Mouse (Mus musculus): ENCODE measurements around the gene Fndc7. TPM values are rescaled to one million over a fixed set of nuclear protein-coding genes. Genes with fewer than 3 reads are reported as not detected.
"Not testable (repeated sequence)": the region's sequence is repeated elsewhere in the genome, so short reads cannot be mapped to it uniquely, and the experiment has no call there.

Gene Fndc7
- polyA plus RNA-seq, 1 experiment from 2014 or later: 0.10 TPM

DNA sequence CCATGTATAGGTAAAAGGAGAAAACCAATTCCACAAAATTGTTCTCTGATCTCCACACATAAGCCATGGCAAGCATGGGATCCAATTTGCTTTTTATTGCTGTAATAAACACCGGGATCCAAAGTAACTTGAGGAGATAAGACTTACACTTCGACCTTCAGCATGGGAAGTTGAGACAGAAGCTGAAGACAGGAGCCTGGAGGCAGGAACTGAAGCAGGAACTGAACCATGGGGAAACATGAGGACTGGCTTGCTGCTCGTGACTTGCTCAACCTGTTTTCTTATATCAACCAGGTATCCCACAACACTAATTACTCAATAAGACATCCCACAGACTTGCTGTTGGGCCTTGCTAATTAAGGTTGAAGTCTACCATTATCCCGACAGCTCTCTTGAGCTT, 3.1 kb upstream of the Fndc7 start:
- in situ Hi-C loops (cut with MboI; ENCODE audit: low pct_unique_long_range_greater_than_20kb): no loop called here
- H3K27me3 ChIP-seq: no peaks in the 10 kb centered on the region
- CTCF ChIA-PET: interaction anchor here (1.3 to 2.2 kb wide), 2 partner anchors 10 kb away, joined by 3 to 7 read pairs; no protein-coding TSS in a partner anchor
- DNase-seq (ENCODE audit: low read depth, low spot score) (no peak), ATAC-seq (no peak)
- TF ChIP-seq CTCF (IDR thresholded peaks at IDR 0.05): no peak
- POLR2A ChIA-PET: no interaction called here

DNA sequence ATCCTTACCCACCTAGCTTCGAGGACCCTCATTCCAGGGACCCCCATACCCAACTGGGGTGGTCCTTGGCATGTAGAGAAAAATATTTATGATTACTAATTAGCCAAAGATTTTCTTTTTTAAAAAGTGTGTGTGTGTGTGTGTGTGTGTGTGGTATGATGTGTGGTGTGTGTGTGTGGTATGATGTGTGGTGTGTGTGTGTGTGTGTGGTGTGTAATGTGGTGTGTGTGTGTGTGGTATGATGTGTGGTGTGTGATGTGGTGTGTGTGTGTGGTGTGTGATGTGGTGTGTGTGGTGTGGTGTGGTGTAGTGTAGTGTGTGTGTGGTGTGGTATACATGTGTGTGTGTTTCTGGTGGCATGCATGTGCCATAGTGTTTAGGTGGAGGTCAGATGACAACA, 2.3 kb upstream of the Fndc7 start:
- H3K27me3 ChIP-seq: no peaks in the 10 kb centered on the region
- POLR2A ChIA-PET: no interaction called here
- DNase-seq (ENCODE audit: low read depth, low spot score): no peak
- TF ChIP-seq CTCF (IDR thresholded peaks at IDR 0.05): no peak
- in situ Hi-C loops (cut with MboI; ENCODE audit: low pct_unique_long_range_greater_than_20kb): no loop called here
- CTCF ChIA-PET: no interaction called here
- no peak for ATAC-seq

- CTCF ChIA-PET: interaction anchor here (2.1 kb wide), 1 partner anchor 28 kb away, joined by 5 read pairs; no protein-coding TSS in a partner anchor
- TF ChIP-seq CTCF (IDR thresholded peaks at IDR 0.05): no peak
- POLR2A ChIA-PET: no interaction called here
- in situ Hi-C loops (cut with MboI; ENCODE audit: low pct_unique_long_range_greater_than_20kb): no loop called here
- ATAC-seq: no peak
- H3K27me3 ChIP-seq: no peaks in the 10 kb centered on the region
- DNase-seq (ENCODE audit: low read depth, low spot score): no peak
Observed at GRCm38 (mm10) chr3:108887618-108887975, 2.2 kb downstream of the Fndc7 start.

- ATAC-seq: no peak
- no peaks in the 10 kb centered on the region for H3K27me3 ChIP-seq
- TF ChIP-seq CTCF (IDR thresholded peaks at IDR 0.05): no peak
- in situ Hi-C loops (cut with MboI; ENCODE audit: low pct_unique_long_range_greater_than_20kb): no loop called here
- DNase-seq (ENCODE audit: low read depth, low spot score): no peak
- POLR2A ChIA-PET: interaction anchor here (1.3 kb wide), 1 partner anchor 19 kb away, joined by 3 read pairs; no protein-coding TSS in a partner anchor
- CTCF ChIA-PET: interaction anchor here (1.5 to 2.1 kb wide), 2 partner anchors 13 to 28 kb away, joined by 4 to 5 read pairs; no protein-coding TSS in a partner anchor
Observed at GRCm38 (mm10) chr3:108886934-108887617, 2.7 kb downstream of the Fndc7 start.

DNA sequence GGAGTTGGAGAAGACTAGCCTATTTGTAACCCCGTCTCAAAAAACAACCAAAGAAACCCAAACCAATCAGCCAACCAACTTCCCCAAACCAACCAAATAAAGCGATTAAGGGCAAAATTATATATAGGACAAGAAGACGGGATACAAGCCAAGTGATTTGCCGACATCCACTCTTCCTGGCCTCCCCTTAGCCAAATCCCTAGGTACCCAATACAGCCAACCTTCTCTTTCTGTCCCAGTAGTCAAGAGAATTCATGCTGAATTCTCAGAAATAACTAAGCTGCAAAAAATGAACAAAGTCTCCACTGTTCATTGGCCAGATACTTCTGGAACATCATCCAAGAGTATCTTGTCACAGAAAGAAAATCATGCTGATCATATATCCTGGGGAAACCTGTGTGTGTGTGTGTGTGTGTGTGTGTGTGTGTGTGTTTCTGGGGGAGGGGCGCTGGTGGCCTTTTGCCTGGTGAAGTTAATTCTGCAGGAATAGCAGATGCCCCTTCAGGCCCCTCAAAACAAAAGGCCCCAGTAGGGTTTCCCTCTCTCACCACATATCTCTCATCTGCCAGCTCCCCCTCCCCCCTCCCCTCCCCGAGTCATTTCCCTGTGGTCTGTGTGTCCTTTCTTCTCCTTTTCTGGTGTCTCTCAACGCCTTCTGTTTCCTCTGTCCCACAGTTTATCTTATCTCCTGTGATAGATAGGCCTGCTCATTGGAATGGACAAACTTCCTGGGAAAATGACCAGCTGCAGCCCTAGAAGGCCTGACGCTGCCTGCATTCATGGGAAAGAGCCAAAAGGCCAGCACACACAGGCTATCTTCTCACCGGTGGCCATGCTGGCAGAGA, 3.9 kb downstream of the Fndc7 start:
- no peak for DNase-seq (ENCODE audit: low read depth, low spot score)
- POLR2A ChIA-PET: interaction anchor here (0.7 to 1.3 kb wide), 3 partner anchors 17 to 236 kb away, joined by 3 to 6 read pairs (median 6); no protein-coding TSS in a partner anchor

GRCm38 (mm10) chr3:108884706-108885289, 5.0 kb downstream of the Fndc7 start:
- ATAC-seq (no peak), DNase-seq (ENCODE audit: low read depth, low spot score) (no peak)
- ChIA-PET CTCF (interaction anchor here (1.1 to 1.4 kb wide), 2 partner anchors 20 to 40 kb away, joined by 3 read pairs; no protein-coding TSS in a partner anchor), POLR2A (interaction anchor here (0.7 to 0.8 kb wide), 3 partner anchors 20 to 235 kb away, joined by 3 to 6 read pairs (median 6); no protein-coding TSS in a partner anchor)
- in situ Hi-C loops (cut with MboI; ENCODE audit: low pct_unique_long_range_greater_than_20kb): no loop called here
- no peaks in the 10 kb centered on the region for H3K27me3 ChIP-seq
- TF ChIP-seq CTCF (IDR thresholded peaks at IDR 0.05): no peak

More for the DNA sequence above, 3.9 kb downstream of the Fndc7 start:
- ATAC-seq: no peak
- CTCF ChIA-PET: interaction anchor here (1.1 to 2.1 kb wide), 4 partner anchors 12 to 41 kb away, joined by 3 to 5 read pairs (median 4); no protein-coding TSS in a partner anchor
- no peaks in the 10 kb centered on the region for H3K27me3 ChIP-seq
- in situ Hi-C loops (cut with MboI; ENCODE audit: low pct_unique_long_range_greater_than_20kb): no loop called here
- no peak for TF ChIP-seq CTCF (IDR thresholded peaks at IDR 0.05)

DNA sequence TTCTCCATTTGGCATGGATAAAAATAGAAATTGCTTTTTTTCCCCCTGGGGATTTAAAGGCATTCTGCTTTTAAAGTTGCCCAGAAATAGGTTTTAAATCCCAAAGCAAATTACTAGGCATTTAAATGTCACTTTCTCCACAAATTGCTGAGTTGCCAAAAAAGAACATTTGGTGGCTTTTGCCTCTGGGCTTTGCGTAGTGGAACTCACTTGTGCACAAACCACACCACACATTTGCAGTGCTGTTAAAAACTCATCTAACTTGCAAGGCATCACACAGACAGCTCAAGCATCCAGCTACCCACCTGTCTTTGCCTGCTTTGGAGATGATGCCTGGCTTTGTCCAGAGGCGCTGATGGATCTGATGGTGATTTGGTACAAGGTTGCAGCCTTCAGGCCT, 6.7 kb downstream of the Fndc7 start:
- H3K27me3 ChIP-seq: no peaks in the 10 kb centered on the region
- ATAC-seq (no peak), DNase-seq (ENCODE audit: low read depth, low spot score) (no peak)
- POLR2A ChIA-PET: no interaction called here
- in situ Hi-C loops (cut with MboI; ENCODE audit: low pct_unique_long_range_greater_than_20kb): no loop called here
- CTCF ChIA-PET: interaction anchor here (0.7 to 1.4 kb wide), 4 partner anchors 11 to 42 kb away, joined by 3 to 7 read pairs (median 4); no protein-coding TSS in a partner anchor
- TF ChIP-seq CTCF (IDR thresholded peaks at IDR 0.05): no peak

DNA sequence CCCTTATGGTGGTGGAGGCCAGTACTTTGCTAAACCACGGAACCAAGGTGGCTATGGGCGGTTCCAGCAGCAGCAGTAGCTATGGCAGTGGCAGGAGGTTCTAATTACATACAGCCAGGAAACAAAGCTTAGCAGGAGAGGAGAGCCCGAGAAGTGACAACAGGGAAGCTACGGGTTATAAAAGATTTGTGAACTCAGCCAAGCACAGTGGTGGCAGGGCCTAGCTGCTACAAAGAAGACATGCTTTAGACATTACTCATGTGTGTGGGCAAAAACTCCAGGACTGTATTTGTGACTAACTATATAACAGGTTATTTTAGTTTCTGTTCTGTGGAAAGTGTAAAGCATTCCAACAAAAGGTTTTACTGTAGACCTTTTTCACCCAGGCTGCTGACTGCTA, 7.9 kb downstream of the Fndc7 start:
- DNase-seq (ENCODE audit: low read depth, low spot score): peak; percentile 53
- POLR2A ChIA-PET; in situ Hi-C loops (cut with MboI; ENCODE audit: low pct_unique_long_range_greater_than_20kb); ATAC-seq; H3K27me3 ChIP-seq: not testable (repeated sequence)
- CTCF ChIA-PET: interaction anchor here (1.0 to 1.7 kb wide), 3 partner anchors 10 to 19 kb away, joined by 3 to 5 read pairs (median 3); no protein-coding TSS in a partner anchor

DNA sequence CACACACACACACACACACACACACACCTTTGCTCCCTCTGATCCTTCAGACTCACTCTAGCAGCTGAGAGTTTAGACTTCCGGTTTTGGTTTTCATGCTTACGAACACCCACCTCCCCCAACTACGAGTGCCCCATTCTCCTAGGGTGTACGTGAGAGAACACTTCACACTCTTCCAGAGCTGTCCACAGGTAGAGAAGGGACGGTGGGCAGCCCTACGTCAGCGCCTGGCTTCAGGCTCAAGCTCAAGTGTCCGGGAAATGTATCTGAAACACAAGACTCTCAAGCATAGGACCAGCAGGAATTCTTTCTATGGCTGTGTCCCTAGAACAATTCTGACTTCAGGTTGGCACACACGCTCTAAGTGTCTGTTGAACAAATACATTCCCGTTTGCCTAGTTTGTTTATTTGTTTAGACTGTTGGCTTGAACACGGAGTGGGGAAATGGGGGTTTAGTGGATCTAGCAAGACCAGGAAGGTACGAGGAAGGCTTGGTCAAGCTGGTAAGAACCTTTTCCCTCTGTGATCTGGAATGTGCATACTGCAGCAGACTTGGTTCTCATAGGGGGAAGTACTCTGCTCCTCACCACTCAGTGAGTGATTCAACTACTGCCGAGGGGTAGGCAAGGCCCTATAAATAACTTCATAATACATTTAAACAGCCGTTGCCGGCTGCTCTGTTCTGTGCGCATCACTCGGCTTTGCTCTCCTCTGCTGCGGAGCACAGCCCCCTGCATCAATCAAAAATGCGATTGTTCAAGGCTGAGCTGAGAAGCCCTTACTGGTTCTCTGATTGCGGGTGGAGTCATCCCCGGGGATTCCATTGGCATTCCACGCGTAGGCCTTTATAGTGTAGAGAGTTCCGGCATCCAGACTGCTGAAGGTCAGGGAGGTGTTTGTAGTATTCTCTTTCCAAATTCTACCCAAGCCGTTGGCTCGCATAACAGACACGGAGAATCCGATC, 9.0 kb downstream of the Fndc7 start:
- CTCF ChIA-PET: interaction anchor here (0.7 to 1.8 kb wide), 6 partner anchors 9 to 25 kb away, joined by 3 to 5 read pairs (median 4); no protein-coding TSS in a partner anchor
- in situ Hi-C loops (cut with MboI; ENCODE audit: low pct_unique_long_range_greater_than_20kb): no loop called here
- TF ChIP-seq CTCF (IDR thresholded peaks at IDR 0.05): no peak
- DNase-seq (ENCODE audit: low read depth, low spot score) (no peak), ATAC-seq (no peak)
- no peaks in the 10 kb centered on the region for H3K27me3 ChIP-seq
- POLR2A ChIA-PET: no interaction called here
